Mouse (Mus musculus) neutrophil, adult 83 days (primary cell): ENCODE results near the gene Gm2237. TPM values are rescaled to one million over a fixed set of nuclear protein-coding genes. Genes with fewer than 3 reads are reported as not detected.

Experiments used
- total RNA-seq, 2 experiments: library from RNA; stranded (reverse); gene quantifications; one replicate each; pipeline ENCODE4 v1.2.4; 2023

The Gm2237 gene
- not detected for total RNA-seq

GRCm38 (mm10) chr14:19584804-19585667, at the start of gene Gm2237:
Gm2237 (minus strand) TSS chr14:19585135.

GRCm38 (mm10) chr14:19602481-19602880, 17.5 kb upstream of the Gm2237 start, which contains the start of gene Gm5458:
Gm5458 (minus strand) TSS chr14:19602581.

GRCm38 (mm10) chr14:19549863-19550262, 35.1 kb downstream of the Gm2237 start, which contains the start of gene Gm2244:
Gm2244 (minus strand) TSS chr14:19549963.

Other genes with a start within 250 kb of the Gm2237 start
- under 1 TPM in 1 of 2 experiments, not detected in 1; 0.77 TPM for gene Gm21738, start 166.2 kb downstream of the Gm2237 start, total RNA-seq
- gene Gm2244, start 35.2 kb downstream of the Gm2237 start, total RNA-seq, result not detected
- gene Gm5458, start 17.4 kb upstream of the Gm2237 start, total RNA-seq, result not detected
- gene Nid2, start 166.1 kb upstream of the Gm2237 start, total RNA-seq, result under 1 TPM; 0.15 to 0.31 TPM
- gene Rtraf, start 238.7 kb upstream of the Gm2237 start, total RNA-seq, result 10 to 100 TPM; 26.8 to 30.3 TPM